Mouse (Mus musculus): ENCODE data around the gene Adamtsl5. TPM values are rescaled to one million over a fixed set of nuclear protein-coding genes. Genes with fewer than 3 reads are reported as not detected.

Adamtsl5 gene
- polyA plus RNA-seq (2015; fragmentation: Nextera tagmentation; extraction: Ambion mirVana) = 2.2 and 2.3 TPM in 2 replicates

- Histone ChIP-seq H3K27me3 (peaks cover 87% of the 10 kb centered on the region), H3K4me2 (peak within 1 kb of the TSS; percentile 89), H3K4me3 (replicated peaks) (peak within 1 kb of the TSS; percentile 57), H3K27ac (replicated peaks) (no peak within 1 kb of the TSS), H3K9me3 (replicated peaks) (no peaks in the 10 kb centered on the region), H3K36me3 (replicated peaks) (no peaks in the 10 kb centered on the region), H3K4me1 (replicated peaks) (peaks cover 69% of the 10 kb centered on the region), H3K9ac (peak within 1 kb of the TSS; percentile 54)
- 1% methylated on average over 42 of the region's 42 CpGs for WGBS (ENCODE audit: insufficient replicate concordance)
- no peak for ATAC-seq (ENCODE audit: insufficient read depth)
Observed at GRCm38 (mm10) chr10:80348244-80348781, at the start of gene Adamtsl5. Gene Adamtsl5, minus strand, starts transcription at chr10:80348412.

GRCm38 (mm10) chr10:80397524-80398173 lies 49.4 kb upstream of the Adamtsl5 start:
- peaks cover 53% of the 10 kb centered on the region for H3K4me1 ChIP-seq (replicated peaks)
- no peaks in the 10 kb centered on the region for H3K9me3 ChIP-seq (replicated peaks)
- no peaks in the 10 kb centered on the region for H3K27me3 ChIP-seq
- peak overlapping the region; percentile 74 for H3K9ac ChIP-seq
- H3K27ac ChIP-seq (replicated peaks) = peak overlapping the region; percentile 99
- peaks cover 57% of the 10 kb centered on the region for H3K36me3 ChIP-seq (replicated peaks)
- peak overlapping the region; percentile 91 for H3K4me3 ChIP-seq (replicated peaks)
- peak overlapping the region; percentile 99 for H3K4me2 ChIP-seq
- ATAC-seq (ENCODE audit: insufficient read depth) = no peak
- 36% methylated on average over 8 of the region's 8 CpGs for WGBS (ENCODE audit: insufficient replicate concordance)

- peak overlapping the region; percentile 99 for H3K27ac ChIP-seq (replicated peaks)
Observed at GRCm38 (mm10) chr10:80396822-80397523, 48.8 kb upstream of the Adamtsl5 start.

GRCm38 (mm10) chr10:80395025-80395627 lies 46.9 kb upstream of the Adamtsl5 start:
- H3K4me3 ChIP-seq (replicated peaks) = no peak overlapping the region
- WGBS (ENCODE audit: insufficient replicate concordance) = 91% methylated on average over 35 of the region's 35 CpGs
- no peaks in the 10 kb centered on the region for H3K27me3 ChIP-seq
- peaks cover 36% of the 10 kb centered on the region for H3K4me1 ChIP-seq (replicated peaks)
- H3K9ac ChIP-seq = no peak overlapping the region
- no peak overlapping the region for H3K4me2 ChIP-seq
- no peak for ATAC-seq (ENCODE audit: insufficient read depth)
- H3K27ac ChIP-seq (replicated peaks) = no peak overlapping the region
- peaks cover 63% of the 10 kb centered on the region for H3K36me3 ChIP-seq (replicated peaks)
- no peaks in the 10 kb centered on the region for H3K9me3 ChIP-seq (replicated peaks)

More at GRCm38 (mm10) chr10:80396822-80397523, 48.8 kb upstream of the Adamtsl5 start:
- H3K4me3 ChIP-seq (replicated peaks) = peak overlapping the region; percentile 91
- H3K9me3 ChIP-seq (replicated peaks) = no peaks in the 10 kb centered on the region
- H3K4me1 ChIP-seq (replicated peaks) = peaks cover 53% of the 10 kb centered on the region
- no peaks in the 10 kb centered on the region for H3K27me3 ChIP-seq
- peak overlapping the region; percentile 99 for H3K4me2 ChIP-seq
- WGBS (ENCODE audit: insufficient replicate concordance) = 73% methylated on average over 11 of the region's 11 CpGs
- no peak for ATAC-seq (ENCODE audit: insufficient read depth)
- H3K36me3 ChIP-seq (replicated peaks) = peaks cover 58% of the 10 kb centered on the region
- H3K9ac ChIP-seq = peak overlapping the region; percentile 74

- Histone ChIP-seq H3K4me1 (replicated peaks) (peaks cover 39% of the 10 kb centered on the region), H3K27ac (replicated peaks) (no peak overlapping the region), H3K27me3 (no peaks in the 10 kb centered on the region), H3K36me3 (replicated peaks) (peaks cover 63% of the 10 kb centered on the region), H3K9ac (no peak overlapping the region), H3K9me3 (replicated peaks) (no peaks in the 10 kb centered on the region), H3K4me3 (replicated peaks) (no peak overlapping the region), H3K4me2 (no peak overlapping the region)
- ATAC-seq (ENCODE audit: insufficient read depth) = no peak
- WGBS (ENCODE audit: insufficient replicate concordance) = 85% methylated on average over 5 of the region's 5 CpGs
Observed at GRCm38 (mm10) chr10:80392687-80393086, 44.5 kb upstream of the Adamtsl5 start.

- no peak overlapping the region for H3K4me2 ChIP-seq
- peaks cover 37% of the 10 kb centered on the region for H3K4me1 ChIP-seq (replicated peaks)
- H3K9me3 ChIP-seq (replicated peaks) = no peaks in the 10 kb centered on the region
- 80% methylated on average over 9 of the region's 9 CpGs for WGBS (ENCODE audit: insufficient replicate concordance)
- no peak overlapping the region for H3K27ac ChIP-seq (replicated peaks)
- peaks cover 15% of the 10 kb centered on the region for H3K27me3 ChIP-seq
- no peak overlapping the region for H3K4me3 ChIP-seq (replicated peaks)
- ATAC-seq (ENCODE audit: insufficient read depth) = no peak
- peaks cover 52% of the 10 kb centered on the region for H3K36me3 ChIP-seq (replicated peaks)
- no peak overlapping the region for H3K9ac ChIP-seq
Observed at GRCm38 (mm10) chr10:80390697-80391096, 42.5 kb upstream of the Adamtsl5 start.

GRCm38 (mm10) chr10:80389185-80389708 lies 41.0 kb upstream of the Adamtsl5 start:
- H3K9ac ChIP-seq = no peak overlapping the region
- no peak overlapping the region for H3K4me2 ChIP-seq
- peaks cover 49% of the 10 kb centered on the region for H3K4me1 ChIP-seq (replicated peaks)
- WGBS (ENCODE audit: insufficient replicate concordance) = 59% methylated on average over 4 of the region's 4 CpGs
- peaks cover 37% of the 10 kb centered on the region for H3K36me3 ChIP-seq (replicated peaks)
- peaks cover 19% of the 10 kb centered on the region for H3K27me3 ChIP-seq
- no peak for ATAC-seq (ENCODE audit: insufficient read depth)
- H3K27ac ChIP-seq (replicated peaks) = no peak overlapping the region
- no peak overlapping the region for H3K4me3 ChIP-seq (replicated peaks)
- no peaks in the 10 kb centered on the region for H3K9me3 ChIP-seq (replicated peaks)

- peaks cover 55% of the 10 kb centered on the region for H3K4me1 ChIP-seq (replicated peaks)
- H3K4me3 ChIP-seq (replicated peaks) = no peak overlapping the region
- H3K4me2 ChIP-seq = peak overlapping the region; percentile 99; the same call in 1 of the 2 replicates
- H3K36me3 ChIP-seq (replicated peaks) = peaks cover 32% of the 10 kb centered on the region
- no peaks in the 10 kb centered on the region for H3K9me3 ChIP-seq (replicated peaks)
- 0 out of 2 replicates have a peak overlapping the region, but pooled peaks have one; percentile 62 for H3K27ac ChIP-seq (replicated peaks)
- peaks cover 19% of the 10 kb centered on the region for H3K27me3 ChIP-seq
- H3K9ac ChIP-seq = no peak overlapping the region
- no peak for ATAC-seq (ENCODE audit: insufficient read depth)
- WGBS (ENCODE audit: insufficient replicate concordance) = 28% methylated on average over 2 of the region's 2 CpGs
Observed at GRCm38 (mm10) chr10:80388731-80389130, 40.5 kb upstream of the Adamtsl5 start.

- H3K36me3 ChIP-seq (replicated peaks) = peaks cover 21% of the 10 kb centered on the region
- ATAC-seq (ENCODE audit: insufficient read depth) = peak; percentile 42; the same call in 1 of the 2 replicates
- H3K27me3 ChIP-seq = peaks cover 19% of the 10 kb centered on the region
- peak within 1 kb of the TSS; percentile 72 for H3K9ac ChIP-seq
- peak within 1 kb of the TSS; percentile 62 for H3K27ac ChIP-seq (replicated peaks)
- peak within 1 kb of the TSS; percentile 99 for H3K4me2 ChIP-seq
- peaks cover 60% of the 10 kb centered on the region for H3K4me1 ChIP-seq (replicated peaks)
- no peaks in the 10 kb centered on the region for H3K9me3 ChIP-seq (replicated peaks)
- whole genome bisulfite sequencing (ENCODE audit: insufficient replicate concordance) = 2% methylated on average over 30 of the region's 61 CpGs
- H3K4me3 ChIP-seq (replicated peaks) = peak within 1 kb of the TSS; percentile 71
Observed at GRCm38 (mm10) chr10:80387522-80387959, 39.3 kb upstream of the Adamtsl5 start, which contains the start of gene Mex3d. Gene Mex3d, minus strand, starts transcription at chr10:80387659.

- ATAC-seq (ENCODE audit: insufficient read depth) = 0 out of 2 replicates have a peak, but pooled peaks have one; percentile 5
- Histone ChIP-seq H3K9ac (peak overlapping the region; percentile 72), H3K36me3 (replicated peaks) (peaks cover 21% of the 10 kb centered on the region), H3K4me1 (replicated peaks) (peaks cover 60% of the 10 kb centered on the region), H3K4me2 (peak overlapping the region; percentile 99), H3K27me3 (peaks cover 19% of the 10 kb centered on the region), H3K27ac (replicated peaks) (peak overlapping the region; percentile 48; the same call in 1 of the 2 replicates), H3K4me3 (replicated peaks) (peak overlapping the region; percentile 71), H3K9me3 (replicated peaks) (no peaks in the 10 kb centered on the region)
- 1% methylated on average over 67 of the region's 94 CpGs for whole genome bisulfite sequencing (ENCODE audit: insufficient replicate concordance)
Observed at GRCm38 (mm10) chr10:80386735-80387471, 38.7 kb upstream of the Adamtsl5 start.
